Mouse (Mus musculus): ENCODE results near the gene Phf21a. TPM values are rescaled to one million over a fixed set of nuclear protein-coding genes. Genes with fewer than 3 reads are reported as not detected.

Gene Phf21a
- polyA plus RNA-seq, 1 experiment from 2014 or later: 29.9 TPM

DNA sequence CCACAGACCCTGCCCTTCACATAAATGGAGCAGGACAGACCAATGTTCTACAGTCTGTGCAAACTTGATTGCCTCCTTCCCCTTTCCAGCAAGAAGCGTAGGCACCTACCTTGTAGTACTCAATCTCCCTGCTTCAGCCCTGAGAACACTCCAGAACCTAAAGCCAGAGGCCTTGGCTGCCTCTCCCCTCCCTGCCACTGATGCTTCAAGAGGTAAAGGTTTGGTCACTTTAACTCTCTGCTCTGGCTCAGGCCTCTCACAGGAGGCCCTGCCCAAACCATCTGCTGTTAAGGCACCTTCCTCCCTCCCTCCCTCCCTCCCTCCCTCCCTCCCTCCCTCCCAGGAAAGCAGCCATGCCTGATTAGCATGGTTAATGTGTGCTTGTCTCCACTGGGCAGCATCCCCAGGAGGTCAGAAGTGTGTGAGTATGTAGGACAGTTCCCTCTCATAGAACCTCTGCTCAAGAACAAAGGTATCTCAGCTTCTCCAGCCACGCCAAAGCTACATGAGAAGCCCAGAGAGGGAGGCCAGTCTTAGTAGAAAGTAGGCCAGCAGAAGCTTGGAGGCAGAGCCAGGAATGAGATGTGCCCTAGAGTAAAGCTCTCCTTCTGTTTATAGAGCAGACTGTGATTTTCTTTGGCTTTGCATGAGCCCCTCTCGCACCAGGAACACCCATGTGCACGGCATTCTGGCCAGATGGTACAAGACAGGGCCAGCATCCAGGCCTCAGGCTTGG lies 309.8 kb downstream of the Phf21a start:
- no peak for ATAC-seq (ENCODE audit: borderline replicate concordance, extremely low read depth, low FRiP score, low TSS enrichment)

DNA sequence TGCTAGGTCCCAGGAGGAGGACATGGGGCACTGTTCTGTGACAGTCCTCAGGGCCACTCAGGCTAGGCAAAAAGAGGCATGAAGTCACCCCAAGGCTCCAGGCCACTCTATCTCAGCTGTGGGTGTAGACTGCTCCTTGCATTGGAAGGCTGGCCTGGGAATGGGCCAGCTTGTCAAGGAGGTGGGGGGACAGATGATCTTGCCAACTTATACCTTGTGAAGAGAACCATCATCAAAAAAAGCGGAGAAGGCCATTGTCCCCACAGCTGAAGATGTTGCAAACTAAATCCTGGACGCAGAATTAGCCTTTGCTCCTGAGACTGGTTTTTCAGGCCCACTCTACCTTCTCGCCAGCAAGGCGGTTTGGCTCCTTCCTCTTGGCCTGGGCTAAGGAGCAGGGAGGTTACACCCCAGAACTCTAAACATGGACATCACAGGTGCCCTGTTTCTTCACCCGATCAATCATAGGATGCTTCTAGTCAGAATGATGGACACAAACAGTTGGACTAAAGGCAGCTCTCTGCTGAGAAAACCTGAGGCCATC lies 310.9 kb downstream of the Phf21a start:
- no peaks in the 10 kb centered on the region for H3K9me3 ChIP-seq
- 89% methylated on average over 5 of the region's 5 CpGs for WGBS
- H3K27me3 ChIP-seq: peaks cover 12% of the 10 kb centered on the region
- no peak overlapping the region for H3K27ac ChIP-seq
- H3K9ac ChIP-seq: no peak overlapping the region
- peaks cover 4% of the 10 kb centered on the region; the same call in 1 of the 2 replicates for H3K4me1 ChIP-seq
- H3K36me3 ChIP-seq: peaks cover 24% of the 10 kb centered on the region
- no peak for ATAC-seq (ENCODE audit: borderline replicate concordance, extremely low read depth, low FRiP score, low TSS enrichment)
- H3K4me3 ChIP-seq: no peak overlapping the region
- H3K4me2 ChIP-seq: no peak overlapping the region

More for the DNA sequence above, 309.8 kb downstream of the Phf21a start:
- H3K4me1 ChIP-seq: peaks cover 4% of the 10 kb centered on the region; the same call in 1 of the 2 replicates
- peaks cover 13% of the 10 kb centered on the region for H3K36me3 ChIP-seq
- no peak overlapping the region for H3K4me3 ChIP-seq
- H3K9me3 ChIP-seq: no peaks in the 10 kb centered on the region
- no peak overlapping the region for H3K9ac ChIP-seq
- WGBS: 69% methylated on average over 4 of the region's 4 CpGs
- no peak overlapping the region for H3K27ac ChIP-seq
- H3K4me2 ChIP-seq: no peak overlapping the region
- peaks cover 12% of the 10 kb centered on the region for H3K27me3 ChIP-seq

DNA sequence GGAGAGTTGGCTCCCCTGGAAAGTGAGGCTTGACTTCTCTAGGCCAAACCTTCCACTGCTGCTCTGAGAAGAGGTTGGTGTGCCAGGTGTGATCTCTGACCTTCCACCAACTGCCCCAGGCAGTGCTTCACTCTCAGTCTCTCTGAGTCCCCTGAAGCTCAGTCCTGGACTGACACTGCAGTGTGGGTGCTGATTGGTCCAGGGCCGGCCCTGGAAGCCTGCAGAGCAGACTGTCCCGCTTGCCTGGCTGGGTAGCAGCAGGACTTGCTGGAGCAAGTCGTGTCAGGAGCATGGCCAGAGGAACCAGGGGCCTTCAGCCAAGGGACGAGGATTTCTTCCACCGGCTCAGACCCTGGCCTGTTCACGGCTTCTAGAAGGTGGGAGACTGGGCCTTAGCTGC lies 311.8 kb downstream of the Phf21a start:
- Histone ChIP-seq H3K36me3 (peaks cover 33% of the 10 kb centered on the region), H3K4me2 (no peak overlapping the region), H3K9ac (no peak overlapping the region), H3K27ac (no peak overlapping the region), H3K4me3 (no peak overlapping the region), H3K27me3 (peaks cover 12% of the 10 kb centered on the region), H3K4me1 (peaks cover 4% of the 10 kb centered on the region; the same call in 1 of the 2 replicates), H3K9me3 (no peaks in the 10 kb centered on the region)
- 85% methylated on average over 6 of the region's 6 CpGs for WGBS
- ATAC-seq (ENCODE audit: borderline replicate concordance, extremely low read depth, low FRiP score, low TSS enrichment): no peak

DNA sequence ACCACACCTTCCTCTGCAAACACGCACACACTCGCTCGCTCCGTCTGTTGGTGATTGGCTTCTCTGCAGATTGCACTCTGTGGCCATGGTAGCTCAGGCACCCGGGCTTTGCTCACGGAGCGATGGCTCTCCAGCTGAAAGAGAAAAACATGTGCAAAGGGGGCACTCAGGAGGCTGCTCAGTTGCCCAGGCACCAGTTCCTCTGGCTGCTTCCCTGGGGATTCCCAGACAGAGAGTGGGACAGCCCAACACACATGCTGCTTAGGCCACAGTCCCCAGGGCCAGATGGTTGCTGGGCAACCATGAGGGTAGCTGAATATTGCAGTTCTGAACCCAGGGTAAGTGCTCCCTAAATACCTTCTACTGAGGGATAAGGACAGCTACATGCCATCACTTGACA lies 312.8 kb downstream of the Phf21a start:
- ATAC-seq (ENCODE audit: borderline replicate concordance, extremely low read depth, low FRiP score, low TSS enrichment): no peak
- Histone ChIP-seq H3K9me3 (no peaks in the 10 kb centered on the region), H3K4me3 (no peak overlapping the region), H3K36me3 (peaks cover 42% of the 10 kb centered on the region), H3K4me1 (peaks cover 3% of the 10 kb centered on the region; the same call in 1 of the 2 replicates), H3K4me2 (no peak overlapping the region), H3K9ac (no peak overlapping the region), H3K27me3 (peaks cover 7% of the 10 kb centered on the region), H3K27ac (no peak overlapping the region)
- 89% methylated on average over 7 of the region's 7 CpGs for WGBS

DNA sequence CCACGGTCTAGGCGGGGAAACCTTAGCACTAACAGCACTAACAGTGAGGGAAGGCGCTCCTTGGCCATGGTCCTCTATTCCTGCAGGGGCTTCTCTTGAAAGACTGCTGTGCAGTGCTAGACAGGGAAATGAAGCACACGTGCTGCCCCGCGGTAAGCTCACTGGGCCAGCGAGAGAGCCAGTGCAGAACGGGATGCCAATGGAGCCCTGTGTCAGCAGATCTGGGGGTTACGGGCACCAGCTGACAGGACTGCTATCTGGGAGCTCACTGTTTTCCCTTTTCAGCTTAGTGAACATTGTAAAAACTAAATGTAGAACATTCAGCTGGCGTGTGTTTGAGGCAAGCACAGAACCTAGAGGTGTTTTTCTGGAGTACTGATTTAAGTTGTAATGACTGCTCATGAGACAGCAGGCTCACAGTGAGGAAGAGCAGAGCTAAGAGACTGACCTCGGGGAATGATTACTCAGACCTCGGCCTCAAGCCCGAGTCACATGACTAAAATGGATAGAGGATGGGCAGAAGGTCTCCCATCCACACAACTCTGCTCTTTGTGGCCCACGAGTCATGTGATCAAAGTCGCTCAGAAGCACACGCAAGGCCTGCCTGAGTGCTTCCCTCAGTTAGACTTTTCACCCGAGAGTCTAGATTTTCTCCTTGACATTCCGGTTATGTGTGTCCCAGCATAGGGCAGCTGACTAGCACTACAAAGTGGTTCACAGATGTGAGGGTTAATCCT lies 315.6 kb downstream of the Phf21a start:
- Histone ChIP-seq H3K4me1 (no peaks in the 10 kb centered on the region), H3K27me3 (no peaks in the 10 kb centered on the region), H3K4me3 (no peak overlapping the region), H3K4me2 (no peak overlapping the region), H3K27ac (no peak overlapping the region), H3K9me3 (no peaks in the 10 kb centered on the region), H3K9ac (no peak overlapping the region), H3K36me3 (peaks cover 69% of the 10 kb centered on the region)
- no peak for ATAC-seq (ENCODE audit: borderline replicate concordance, extremely low read depth, low FRiP score, low TSS enrichment)
- WGBS: 85% methylated on average over 18 of the region's 18 CpGs

DNA sequence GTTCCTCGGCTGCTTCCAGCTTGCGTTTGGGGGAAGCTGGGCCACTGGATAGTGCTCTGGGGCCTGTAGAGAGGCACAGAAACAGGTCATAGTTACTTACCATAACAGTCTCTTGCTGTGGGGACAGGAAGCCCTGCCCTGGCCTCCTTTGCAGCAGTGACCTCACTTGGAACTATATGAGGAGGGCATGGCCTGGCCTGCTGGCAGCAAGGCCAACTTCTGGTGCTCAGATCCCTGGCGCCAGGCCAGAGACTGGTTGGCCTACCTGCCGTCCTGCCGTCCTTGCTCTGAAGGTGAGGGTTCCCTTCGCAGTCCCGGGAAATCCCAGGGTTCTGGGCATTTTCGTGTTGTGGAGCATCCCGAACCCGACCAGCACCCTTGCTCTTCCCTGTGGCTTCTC lies 318.8 kb downstream of the Phf21a start:
- ATAC-seq (ENCODE audit: borderline replicate concordance, extremely low read depth, low FRiP score, low TSS enrichment): no peak
- H3K4me3 ChIP-seq: no peak overlapping the region
- H3K27me3 ChIP-seq: no peaks in the 10 kb centered on the region
- no peaks in the 10 kb centered on the region for H3K4me1 ChIP-seq
- no peaks in the 10 kb centered on the region for H3K9me3 ChIP-seq
- peaks cover 79% of the 10 kb centered on the region for H3K36me3 ChIP-seq
- no peak overlapping the region for H3K4me2 ChIP-seq
- 83% methylated on average over 10 of the region's 10 CpGs for WGBS
- H3K9ac ChIP-seq: no peak overlapping the region
- no peak overlapping the region for H3K27ac ChIP-seq

MicroRNAs within 50 kb of the gene (microRNA counts, 519-probe panel; counts per million panel counts)
- microRNA mmu-miR-1955: 2,727 counts per million, percentile 70 among the panel's probes with 10 or more counts

Small RNA genes lying within 50 kb of the gene (microRNA-seq; reads per million reads assigned to microRNA genes)
- gene Mir1955 (26.5 reads per million, percentile 39 among the genes with 10 or more reads in this experiment), gene Mir7000 (not detected)

Other genes with a start within 250 kb of the Phf21a start
- gene Chrm4, start 165.9 kb upstream of the Phf21a start, polyA plus RNA-seq (2015; fragmentation: Nextera tagmentation; extraction: Ambion mirVana): 0.14 TPM in 1 of 2 replicates, not detected in the other
- gene Mdk, start 160.8 kb upstream of the Phf21a start, polyA plus RNA-seq (2015; fragmentation: Nextera tagmentation; extraction: Ambion mirVana): 858 and 992 TPM in 2 replicates
- 0.35 and 0.75 TPM in 2 replicates for gene Gm9821, start 147.4 kb upstream of the Phf21a start, polyA plus RNA-seq (2015; fragmentation: Nextera tagmentation; extraction: Ambion mirVana)
- 52.3 and 54.0 TPM in 2 replicates for gene Dgkz, start 117.3 kb upstream of the Phf21a start, polyA plus RNA-seq (2015; fragmentation: Nextera tagmentation; extraction: Ambion mirVana)
- 11.4 and 11.5 TPM in 2 replicates for gene Creb3l1, start 68.6 kb upstream of the Phf21a start, polyA plus RNA-seq (2015; fragmentation: Nextera tagmentation; extraction: Ambion mirVana)

Measured in lung, embryonic 15.5 days (tissue).